Mouse (Mus musculus): ENCODE data around the gene B4galt5. TPM values are rescaled to one million over a fixed set of nuclear protein-coding genes. Genes with fewer than 3 reads are reported as not detected.

The B4galt5 gene
- total and polyA plus RNA-seq, 3 experiments: 4.6 to 34.4 (median 6.5) TPM

DNA sequence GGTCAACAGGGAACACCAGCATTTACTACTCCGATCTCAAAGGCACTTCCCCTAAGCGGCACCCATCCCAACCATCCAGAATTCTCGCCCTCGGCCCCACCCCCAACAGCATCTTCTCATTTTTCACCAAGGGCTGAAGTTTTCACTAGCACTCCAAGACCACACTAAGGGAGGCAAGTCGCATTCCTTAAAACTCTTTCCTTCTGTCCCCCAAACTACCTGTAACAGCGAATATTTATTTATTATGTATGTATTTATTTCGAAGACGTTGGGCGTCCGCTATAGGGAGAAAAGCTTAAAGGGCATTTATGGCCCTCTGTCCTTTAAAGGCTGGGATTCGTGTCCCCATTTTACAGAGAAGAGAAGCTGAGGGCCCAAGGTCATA, 1.0 kb downstream of the B4galt5 start:
- H3K27ac ChIP-seq (ENCODE audit: control insufficient read depth, low read depth, low read length): no peak overlapping the region
- no peaks in the 10 kb centered on the region for H3K9me3 ChIP-seq (replicated peaks; ENCODE audit: insufficient read depth, low read length)
- H3K36me3 ChIP-seq (ENCODE audit: control insufficient read depth in 1 of 2, insufficient read depth in 2 of 2, low read length in 2 of 2): peaks cover 0 to 35% of the 10 kb centered on the region in 2 experiments; a peak in 2 of 4 replicates
- H3K4me3 ChIP-seq (ENCODE audit: control insufficient read depth in 1 of 2, insufficient read depth in 1 of 2, low read depth in 2 of 2, low read length in 2 of 2): peak overlapping the region; percentile 74 to 77
- TF ChIP-seq POLR2A (IDR thresholded peaks at IDR 0.05; ENCODE audit: control insufficient read depth in 1 of 2, insufficient read depth in 1 of 2, low read depth in 1 of 2, low read length in 2 of 2, poor library complexity in 1 of 2): no peak
- TF ChIP-seq RCOR1 (IDR thresholded peaks at IDR 0.05; ENCODE audit: low read depth, low read length): 0 out of 2 replicates have a peak, but pooled peaks have one; percentile 19
- TF ChIP-seq MAFK (IDR thresholded peaks at IDR 0.05; ENCODE audit: borderline replicate concordance, low read depth, low read length): no peak
- H3K9ac ChIP-seq (ENCODE audit: control insufficient read depth, low read depth, low read length, poor library complexity, severe bottlenecking): peak overlapping the region; percentile 86
- no peaks in the 10 kb centered on the region for H3K27me3 ChIP-seq (ENCODE audit: control insufficient read depth in 1 of 2, insufficient read depth in 2 of 2, low read length in 2 of 2)
- H3K79me2 ChIP-seq (ENCODE audit: control insufficient read depth, insufficient read depth, low read length, poor library complexity): peaks cover 6% of the 10 kb centered on the region
- peak; percentile 25 for DNase-seq (ENCODE audit: low read depth, low spot score)
- H3K4me1 ChIP-seq (ENCODE audit: control insufficient read depth in 1 of 2, insufficient read depth in 2 of 2, low read length in 2 of 2): peaks cover 14 to 55% of the 10 kb centered on the region in 2 experiments

- H3K27me3 ChIP-seq (ENCODE audit: control insufficient read depth in 1 of 2, insufficient read depth in 2 of 2, low read length in 2 of 2): no peaks in the 10 kb centered on the region
- H3K9ac ChIP-seq (ENCODE audit: control insufficient read depth, low read depth, low read length, poor library complexity, severe bottlenecking): no peak overlapping the region
- peaks cover 6% of the 10 kb centered on the region for H3K79me2 ChIP-seq (ENCODE audit: control insufficient read depth, insufficient read depth, low read length, poor library complexity)
- H3K4me3 ChIP-seq (ENCODE audit: control insufficient read depth in 1 of 2, insufficient read depth in 1 of 2, low read depth in 2 of 2, low read length in 2 of 2): no peak overlapping the region
- H3K4me1 ChIP-seq (ENCODE audit: control insufficient read depth in 1 of 2, insufficient read depth in 2 of 2, low read length in 2 of 2): peaks cover 14 to 55% of the 10 kb centered on the region in 2 experiments
- H3K36me3 ChIP-seq (ENCODE audit: control insufficient read depth in 1 of 2, insufficient read depth in 2 of 2, low read length in 2 of 2): peaks cover 0 to 36% of the 10 kb centered on the region in 2 experiments; a peak in 2 of 4 replicates
- H3K9me3 ChIP-seq (replicated peaks; ENCODE audit: insufficient read depth, low read length): no peaks in the 10 kb centered on the region
- H3K27ac ChIP-seq (ENCODE audit: control insufficient read depth, low read depth, low read length): no peak overlapping the region
- TF ChIP-seq TAL1 (IDR thresholded peaks at IDR 0.05; ENCODE audit: low read length) (no peak), CHD1 (IDR thresholded peaks at IDR 0.05; ENCODE audit: low read depth, low read length) (no peak), SIN3A (IDR thresholded peaks at IDR 0.05; ENCODE audit: low read length) (no peak), ELF1 (IDR thresholded peaks at IDR 0.05; ENCODE audit: low read depth, low read length) (no peak), ZKSCAN1 (IDR thresholded peaks at IDR 0.05; ENCODE audit: low read depth, low read length) (no peak), RAD21 (IDR thresholded peaks at IDR 0.05; ENCODE audit: low read depth, low read length) (no peak), MYC (IDR thresholded peaks at IDR 0.05; ENCODE audit: low read depth, low read length) (no peak), CTCF (IDR thresholded peaks at IDR 0.05 in 2 of 3, conservative IDR thresholded peaks at IDR 0.05 in 1 of 3; ENCODE audit: control insufficient read depth in 1 of 3, insufficient read depth in 1 of 3, low read depth in 2 of 3, low read length in 3 of 3, poor library complexity in 1 of 3, severe bottlenecking in 1 of 3) (no peak), ZNF384 (IDR thresholded peaks at IDR 0.05; ENCODE audit: low read depth, low read length) (no peak), TBP (IDR thresholded peaks at IDR 0.05; ENCODE audit: low read depth, low read length) (no peak), NRF1 (IDR thresholded peaks at IDR 0.05; ENCODE audit: insufficient read depth, low read depth, low read length, poor library complexity, severe bottlenecking) (no peak), SMC3 (IDR thresholded peaks at IDR 0.05; ENCODE audit: low read depth, low read length) (no peak), POLR2AphosphoS5 (IDR thresholded peaks at IDR 0.05; ENCODE audit: borderline replicate concordance, low read depth, low read length) (no peak), USF2 (IDR thresholded peaks at IDR 0.05; ENCODE audit: borderline replicate concordance in 1 of 2, insufficient read depth in 1 of 2, low read depth in 1 of 2, low read length in 2 of 2) (no peak)
- DNase-seq (ENCODE audit: low read depth, low spot score): no peak
These were observed 1.6 kb downstream of the B4galt5 start for GRCm38 (mm10) chr2:167347361-167347760.
